Mouse (Mus musculus): ENCODE results near the gene Il17rd. TPM values are rescaled to one million over a fixed set of nuclear protein-coding genes. Genes with fewer than 3 reads are reported as not detected.

Gene Il17rd
- polyA plus RNA-seq, 1 experiment from 2014 or later = 1.9 TPM

GRCm38 (mm10) chr14:27105731-27106457, 67.2 kb downstream of the Il17rd start:
- Histone ChIP-seq H3K9me3 (replicated peaks) (no peaks in the 10 kb centered on the region), H3K4me1 (peaks cover 6% of the 10 kb centered on the region; the same call in 1 of the 2 replicates), H3K4me2 (no peak overlapping the region), H3K4me3 (no peak overlapping the region), H3K27ac (no peak overlapping the region), H3K9ac (no peak overlapping the region), H3K36me3 (ENCODE audit: poor library complexity, severe bottlenecking) (no peaks in the 10 kb centered on the region), H3K27me3 (no peaks in the 10 kb centered on the region)
- 63% methylated on average over 12 of the region's 12 CpGs for WGBS
- no peak for ATAC-seq

- Histone ChIP-seq H3K9ac (no peak overlapping the region), H3K9me3 (replicated peaks) (no peaks in the 10 kb centered on the region), H3K36me3 (ENCODE audit: poor library complexity, severe bottlenecking) (no peaks in the 10 kb centered on the region), H3K4me2 (no peak overlapping the region), H3K4me1 (peaks cover 7% of the 10 kb centered on the region; the same call in 1 of the 2 replicates), H3K27me3 (peaks cover 12% of the 10 kb centered on the region), H3K27ac (no peak overlapping the region), H3K4me3 (no peak overlapping the region)
- ATAC-seq = no peak
- WGBS = 69% methylated on average over 6 of the region's 6 CpGs
Observed at GRCm38 (mm10) chr14:27108748-27109504, 70.2 kb downstream of the Il17rd start.

DNA sequence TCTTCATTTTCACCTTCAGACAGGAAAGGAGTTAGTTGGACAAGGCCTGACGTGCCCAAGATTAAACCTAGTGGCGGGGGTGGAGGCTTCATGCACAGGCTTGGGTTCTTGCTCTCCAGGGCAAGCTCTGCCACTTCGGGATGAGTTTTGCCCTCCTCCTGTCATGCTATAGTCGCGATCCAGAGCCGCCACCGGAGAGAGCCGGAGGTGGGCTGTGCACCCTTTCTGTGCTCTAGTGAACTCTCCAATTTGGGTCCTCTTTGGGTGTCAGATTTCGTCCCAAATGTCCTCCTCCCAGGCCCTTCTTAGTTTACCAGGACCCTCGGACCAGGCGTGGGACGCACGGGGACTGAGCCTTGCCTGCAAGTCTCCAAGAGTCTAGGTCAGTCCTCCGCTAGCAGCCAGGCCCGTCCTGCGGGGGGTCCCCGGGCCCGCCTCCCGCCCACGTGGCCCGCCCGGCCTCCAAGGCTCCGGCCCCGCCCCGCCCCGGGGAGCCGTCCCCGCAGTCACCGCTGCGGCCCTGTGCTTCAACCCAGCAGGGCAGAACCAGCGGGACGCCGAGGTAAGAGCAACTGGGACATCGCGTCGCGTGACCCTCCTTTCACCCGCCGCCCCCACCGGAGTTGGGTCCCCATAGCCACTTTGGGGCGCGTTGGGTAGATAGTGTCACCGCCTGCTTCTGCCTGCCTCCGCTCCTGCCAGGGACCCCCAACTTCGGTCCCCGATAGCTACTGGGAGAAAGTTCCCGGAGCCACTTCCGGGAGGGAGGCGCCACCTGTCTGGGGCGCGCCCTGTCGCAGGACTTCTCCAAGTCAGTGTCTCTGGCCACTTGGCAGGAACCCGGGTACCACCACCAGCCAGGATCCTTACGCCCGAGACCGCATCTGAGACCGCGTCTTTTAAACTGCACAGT, 75.9 kb downstream of the Il17rd start, which contains the start of gene Arhgef3:
TSS of gene Arhgef3 (plus strand) at position 538 of the 913 bp plus-strand sequence.
- Histone ChIP-seq H3K27me3 (peaks cover 48% of the 10 kb centered on the region), H3K36me3 (ENCODE audit: poor library complexity, severe bottlenecking) (no peaks in the 10 kb centered on the region), H3K4me3 (peak within 1 kb of the TSS; percentile 54), H3K4me2 (peak within 1 kb of the TSS; percentile 98), H3K27ac (no peak within 1 kb of the TSS), H3K9ac (peak within 1 kb of the TSS; percentile 61), H3K9me3 (replicated peaks) (no peaks in the 10 kb centered on the region), H3K4me1 (peaks cover 13% of the 10 kb centered on the region)
- WGBS = under 1% methylated on average over 57 of the region's 58 CpGs
- ATAC-seq = peak; percentile 68

DNA sequence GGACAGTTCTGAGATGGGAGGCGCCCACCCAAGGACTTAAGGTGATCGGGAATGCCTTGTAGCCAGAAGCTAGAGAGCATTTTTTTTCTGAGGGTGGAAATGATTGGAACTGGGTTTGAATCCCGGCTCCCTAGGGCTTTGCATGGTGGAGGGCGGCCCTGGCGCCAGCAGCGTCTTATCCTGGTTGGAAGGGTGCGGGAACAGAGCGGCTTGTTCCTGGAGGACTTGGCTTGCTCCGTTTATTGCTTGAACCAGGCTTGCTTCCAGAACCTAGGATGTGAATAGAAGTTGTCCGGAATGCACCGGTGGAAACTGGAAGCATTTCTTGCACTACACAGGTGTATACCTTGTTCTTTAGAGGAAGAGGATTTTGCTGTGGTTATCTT, 76.5 kb downstream of the Il17rd start:
- H3K27ac ChIP-seq = no peak overlapping the region
- peaks cover 13% of the 10 kb centered on the region for H3K4me1 ChIP-seq
- no peaks in the 10 kb centered on the region for H3K36me3 ChIP-seq (ENCODE audit: poor library complexity, severe bottlenecking)
- 22% methylated on average over 11 of the region's 11 CpGs for WGBS
- H3K4me2 ChIP-seq = peak overlapping the region; percentile 98
- no peak for ATAC-seq
- no peaks in the 10 kb centered on the region for H3K9me3 ChIP-seq (replicated peaks)
- peaks cover 48% of the 10 kb centered on the region for H3K27me3 ChIP-seq
- no peak overlapping the region; the same call in 1 of the 2 replicates for H3K9ac ChIP-seq
- H3K4me3 ChIP-seq = peak overlapping the region; percentile 54

DNA sequence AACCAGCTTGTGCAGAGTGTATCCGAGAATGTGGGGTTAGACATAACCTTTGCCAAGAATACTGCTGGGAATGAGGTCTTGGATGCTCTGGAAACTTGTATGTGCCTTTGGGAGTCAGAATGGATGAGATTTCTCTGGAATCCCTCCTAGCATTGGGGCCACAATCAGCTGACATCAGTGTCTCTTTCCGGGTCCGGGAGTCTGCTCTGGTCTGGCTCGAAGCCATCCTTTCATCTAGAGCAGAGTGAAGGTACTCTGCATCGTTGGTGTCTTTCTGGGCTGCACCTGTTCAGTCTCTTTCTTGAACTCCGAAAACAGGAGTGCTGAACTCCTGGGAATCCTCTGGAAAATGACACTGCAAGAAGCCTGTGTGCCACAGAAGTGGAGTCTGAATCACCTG, 77.2 kb downstream of the Il17rd start:
- Histone ChIP-seq H3K27ac (no peak overlapping the region), H3K4me3 (no peak overlapping the region), H3K27me3 (peaks cover 48% of the 10 kb centered on the region), H3K4me2 (no peak overlapping the region), H3K9me3 (replicated peaks) (no peaks in the 10 kb centered on the region), H3K36me3 (ENCODE audit: poor library complexity, severe bottlenecking) (no peaks in the 10 kb centered on the region), H3K4me1 (peaks cover 13% of the 10 kb centered on the region), H3K9ac (no peak overlapping the region)
- 71% methylated on average over 6 of the region's 6 CpGs for WGBS
- ATAC-seq = no peak

DNA sequence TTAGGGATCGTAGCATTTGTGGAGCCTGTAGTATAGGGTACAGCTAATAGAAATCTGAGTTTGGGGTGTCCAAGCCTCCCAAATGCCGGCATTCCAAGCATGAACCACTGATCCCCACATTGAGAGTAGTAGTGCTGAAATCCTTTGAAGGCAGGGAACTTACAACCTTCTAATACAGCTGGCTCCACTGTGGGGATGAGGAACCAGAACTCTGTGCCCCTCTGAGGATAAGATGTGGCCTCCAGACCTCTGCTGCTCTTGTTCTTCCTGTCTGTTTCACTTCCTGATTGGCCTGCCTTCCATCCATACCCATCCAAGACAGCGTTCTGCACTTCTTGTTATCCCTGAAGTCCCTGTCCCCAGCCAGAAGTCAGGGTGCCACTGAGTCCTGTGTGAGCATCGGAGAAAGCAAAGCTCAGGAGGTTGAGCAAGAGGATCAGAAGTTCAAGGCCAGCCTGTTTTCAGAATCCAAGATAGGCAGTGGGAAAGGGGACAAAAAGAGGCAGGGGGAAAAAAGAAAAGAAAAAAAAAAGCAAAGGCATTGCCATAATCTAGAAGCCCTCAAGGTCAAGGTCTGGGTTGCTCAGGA, 77.9 kb downstream of the Il17rd start:
- 84% methylated on average over 4 of the region's 4 CpGs for WGBS
- H3K9me3 ChIP-seq (replicated peaks) = no peaks in the 10 kb centered on the region
- no peaks in the 10 kb centered on the region for H3K36me3 ChIP-seq (ENCODE audit: poor library complexity, severe bottlenecking)
- H3K27ac ChIP-seq = no peak overlapping the region
- no peak overlapping the region for H3K4me3 ChIP-seq
- peaks cover 48% of the 10 kb centered on the region for H3K27me3 ChIP-seq
- no peak overlapping the region for H3K9ac ChIP-seq
- H3K4me1 ChIP-seq = peaks cover 13% of the 10 kb centered on the region
- H3K4me2 ChIP-seq = no peak overlapping the region
- no peak for ATAC-seq

DNA sequence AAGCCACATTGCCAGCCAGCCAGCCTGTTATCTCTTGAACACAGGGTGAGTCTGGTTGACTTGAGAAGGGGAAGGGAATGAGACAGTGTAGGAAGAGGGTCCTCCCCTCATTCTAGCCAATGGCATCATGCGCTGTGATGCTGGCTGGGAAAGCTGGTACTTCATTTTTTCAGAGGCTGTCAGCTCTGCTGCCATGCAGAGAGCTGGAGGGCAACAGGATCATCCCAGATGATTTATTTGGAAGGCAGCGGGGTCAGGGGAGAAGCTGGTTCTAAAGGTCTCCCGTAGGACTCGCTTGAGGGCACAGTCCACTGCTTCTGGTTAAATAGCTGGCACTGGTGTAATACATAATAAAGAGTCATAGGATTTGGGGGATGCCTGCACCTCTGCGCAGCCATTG, 79.8 kb downstream of the Il17rd start:
- WGBS = 91% methylated on average over 5 of the region's 5 CpGs
- H3K36me3 ChIP-seq (ENCODE audit: poor library complexity, severe bottlenecking) = no peaks in the 10 kb centered on the region
- no peak for ATAC-seq
- H3K27ac ChIP-seq = no peak overlapping the region
- peaks cover 13% of the 10 kb centered on the region for H3K4me1 ChIP-seq
- no peak overlapping the region for H3K9ac ChIP-seq
- no peak overlapping the region for H3K4me3 ChIP-seq
- no peaks in the 10 kb centered on the region for H3K9me3 ChIP-seq (replicated peaks)
- H3K27me3 ChIP-seq = peaks cover 40% of the 10 kb centered on the region
- H3K4me2 ChIP-seq = no peak overlapping the region

- H3K4me3 ChIP-seq = no peak overlapping the region
- no peaks in the 10 kb centered on the region for H3K4me1 ChIP-seq
- H3K27ac ChIP-seq = no peak overlapping the region
- H3K9ac ChIP-seq = no peak overlapping the region
- H3K4me2 ChIP-seq = no peak overlapping the region
- no peaks in the 10 kb centered on the region for H3K36me3 ChIP-seq (ENCODE audit: poor library complexity, severe bottlenecking)
- H3K9me3 ChIP-seq (replicated peaks) = no peaks in the 10 kb centered on the region
- H3K27me3 ChIP-seq = 0 out of 2 replicates have a peak, but pooled peaks cover 8% of the 10 kb centered on the region
- WGBS = 79% methylated on average over 3 of the region's 3 CpGs
- ATAC-seq = no peak
Observed at GRCm38 (mm10) chr14:27122646-27123045, 83.9 kb downstream of the Il17rd start.

- 45% methylated on average over 8 of the region's 8 CpGs for WGBS
- Histone ChIP-seq H3K4me1 (no peaks in the 10 kb centered on the region), H3K4me2 (no peak overlapping the region), H3K27ac (no peak overlapping the region), H3K9ac (no peak overlapping the region), H3K36me3 (ENCODE audit: poor library complexity, severe bottlenecking) (no peaks in the 10 kb centered on the region), H3K4me3 (no peak overlapping the region), H3K9me3 (replicated peaks) (no peaks in the 10 kb centered on the region), H3K27me3 (0 out of 2 replicates have a peak, but pooled peaks cover under 1% of the 10 kb centered on the region)
- no peak for ATAC-seq
Observed at GRCm38 (mm10) chr14:27123543-27123942, 84.8 kb downstream of the Il17rd start.

GRCm38 (mm10) chr14:27130031-27130430, 91.3 kb downstream of the Il17rd start:
- Histone ChIP-seq H3K27ac (no peak overlapping the region), H3K27me3 (no peaks in the 10 kb centered on the region), H3K9ac (no peak overlapping the region), H3K4me3 (no peak overlapping the region), H3K4me2 (no peak overlapping the region), H3K4me1 (no peaks in the 10 kb centered on the region), H3K36me3 (ENCODE audit: poor library complexity, severe bottlenecking) (no peaks in the 10 kb centered on the region), H3K9me3 (replicated peaks) (no peaks in the 10 kb centered on the region)
- 91% methylated on average over 3 of the region's 3 CpGs for WGBS
- no peak for ATAC-seq

GRCm38 (mm10) chr14:27130676-27131075, 91.9 kb downstream of the Il17rd start:
- 84% methylated on average over 1 of the region's 1 CpGs for WGBS
- ATAC-seq = no peak
- Histone ChIP-seq H3K4me3 (no peak overlapping the region), H3K27ac (no peak overlapping the region), H3K36me3 (ENCODE audit: poor library complexity, severe bottlenecking) (no peaks in the 10 kb centered on the region), H3K9ac (no peak overlapping the region), H3K4me1 (no peaks in the 10 kb centered on the region), H3K9me3 (replicated peaks) (no peaks in the 10 kb centered on the region), H3K4me2 (no peak overlapping the region), H3K27me3 (no peaks in the 10 kb centered on the region)
